21 mouse cellular contexts compared by ENCODE assay signal in the genomic region with DNA sequence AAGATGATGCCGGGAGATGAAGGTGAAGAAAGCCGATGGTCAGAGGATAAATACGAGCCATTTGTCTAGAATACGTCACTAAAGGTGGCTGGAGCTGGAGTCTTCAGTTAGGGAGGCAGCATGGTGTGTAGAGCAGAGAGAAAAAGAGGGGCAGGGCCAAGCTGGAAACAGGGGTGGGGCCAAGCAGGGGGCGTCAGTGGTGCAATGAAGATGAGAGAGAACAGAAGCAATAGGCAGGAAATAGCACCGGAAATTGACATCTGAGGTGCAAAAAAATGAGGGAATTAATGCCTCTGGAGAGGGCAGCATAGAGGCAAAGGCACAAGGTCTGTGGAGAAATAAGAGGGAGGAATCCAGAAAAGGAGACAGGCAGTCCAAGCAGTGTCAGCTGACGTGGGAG.
DNase-seq lines count a peak whose midpoint lies in the region; ATAC-seq lines count a peak whose summit lies in the region.
"Had no signal": no experiment of that assay in that cellular context is flagged by ENCODE, and none has a peak within 500 bp of the region (broad histone marks: within the 10 kb centered on the region; RNA-seq: fewer than 3 reads in every experiment).

No protein-coding gene starts in this region.

- ATAC-seq in activated CD4-positive, CD25-positive, alpha-beta regulatory T cell, adult 4 months, result peak; percentile 71
- ATAC-seq in inflammation-experienced regulatory T-cells, adult 6 months, result peak; percentile 71
- ATAC-seq: forebrain, embryonic 13.5 days; forebrain, postnatal 0 days; hindbrain, embryonic 16.5 days; intestine, embryonic 15.5 days had no signal

- DNase-seq in thymus, postnatal 4 days, result peak; percentile 68
- DNase-seq in thymus, postnatal 25 days, result no peak
- DNase-seq in natural killer cell, adult 2 months (ENCODE audit: low spot score in 2 of 2), result peak; percentile 42 to 44
- DNase-seq in gastrocnemius, postnatal 10 days, result no peak
- DNase-seq in kidney, postnatal 36 days, result no peak
- no peak for DNase-seq in kidney, adult 11 months
- DNase-seq: adrenal gland, adult 2 months; adrenal gland, postnatal 25 days; cerebellum, adult 18-20 months; cerebellum, adult 9-11 months; cerebellum, postnatal 36 days; forebrain, postnatal 0 days; gastrocnemius, adult 2 months; gastrocnemius, postnatal 36 days; heart, adult 2 months; heart, postnatal 36 days had no signal

Comparison
In these comparisons a context has a peak if more than half of its experiments do, and no peak if none do; other contexts are left out.
1. DNase-seq: peak in thymus, postnatal 4 days (single experiment) and natural killer cell, adult 2 months (2 of 2); none in thymus, postnatal 25 days (single experiment), gastrocnemius, postnatal 10 days (single experiment), kidney, postnatal 36 days (0 of 2) and kidney, adult 11 months (single experiment).